Mouse (Mus musculus): Measurements from ENCODE around the gene Ttc39d. TPM values are rescaled to one million over a fixed set of nuclear protein-coding genes. Genes with fewer than 3 reads are reported as not detected.
"Not testable (repeated sequence)": the region's sequence is repeated elsewhere in the genome, so short reads cannot be mapped to it uniquely, and the experiment has no call there.

Ttc39d gene
- polyA plus RNA-seq, 1 experiment from 2014 or later, result 0.17 TPM

DNA sequence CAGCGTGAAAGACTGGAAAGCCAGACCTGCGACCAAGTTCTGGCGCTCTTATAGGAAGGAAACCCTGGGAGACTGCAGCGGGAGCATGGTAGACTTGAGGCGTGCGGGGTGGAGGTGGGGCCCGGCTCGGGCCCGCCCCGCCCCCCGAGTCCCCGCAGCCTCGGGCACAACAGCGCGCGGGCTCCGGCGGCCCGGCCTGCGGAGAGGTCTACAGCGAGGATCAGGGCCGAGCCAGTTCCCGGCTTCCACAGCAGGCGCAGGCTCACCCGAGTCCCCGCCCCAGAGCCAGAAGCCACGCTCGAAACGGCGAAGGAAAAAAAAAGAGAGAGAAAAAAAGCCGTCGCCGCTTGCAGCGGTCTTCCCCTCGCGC is 974 bp upstream of the Ttc39d start:
- under 1% methylated on average over 36 of the region's 36 CpGs for WGBS
- Histone ChIP-seq H3K4me1 (replicated peaks) (peaks cover 19% of the 10 kb centered on the region), H3K4me3 (peak overlapping the region; percentile 87), H3K27me3 (no peaks in the 10 kb centered on the region), H3K9ac (peak overlapping the region; percentile 98), H3K9me3 (no peaks in the 10 kb centered on the region), H3K27ac (peak overlapping the region; percentile 100), H3K4me2 (peak overlapping the region; percentile 81), H3K36me3 (peaks cover 31% of the 10 kb centered on the region)
- ATAC-seq (ENCODE audit: low FRiP score), result peak; percentile 64

GRCm38 (mm10) chr17:80213998-80214397 is 6.7 kb downstream of the Ttc39d start:
- H3K4me2 ChIP-seq; H3K9me3 ChIP-seq; H3K4me3 ChIP-seq; H3K9ac ChIP-seq; H3K27ac ChIP-seq; H3K27me3 ChIP-seq; ATAC-seq (ENCODE audit: low FRiP score); H3K36me3 ChIP-seq; H3K4me1 ChIP-seq (replicated peaks): not testable (repeated sequence)
- WGBS, result 90% methylated on average over 4 of the region's 4 CpGs

DNA sequence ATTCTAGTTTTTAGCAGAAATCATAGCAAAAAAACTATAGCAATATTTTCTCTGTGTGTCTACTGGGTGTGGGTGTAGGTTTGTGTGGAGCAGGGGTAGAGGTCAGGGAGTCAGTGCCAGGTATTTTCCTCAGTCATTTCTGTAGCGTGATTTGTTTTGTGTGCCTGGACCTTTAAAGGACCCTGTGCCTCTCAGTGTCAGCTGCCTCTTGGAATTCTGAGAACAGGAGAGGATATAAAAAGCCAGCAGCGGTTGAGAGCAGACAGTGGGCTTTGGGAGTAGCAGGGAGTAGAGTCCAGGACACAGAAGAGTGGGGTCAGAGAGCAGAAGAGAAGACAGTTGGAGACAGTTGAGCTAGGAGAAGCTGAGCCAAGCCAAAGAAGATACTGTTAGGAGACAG is 12.9 kb downstream of the Ttc39d start:
- no peak overlapping the region for H3K9ac ChIP-seq
- no peak overlapping the region for H3K4me3 ChIP-seq
- H3K27me3 ChIP-seq, result no peaks in the 10 kb centered on the region
- H3K27ac ChIP-seq, result no peak overlapping the region
- WGBS, result 83% methylated on average over 2 of the region's 2 CpGs
- no peaks in the 10 kb centered on the region for H3K9me3 ChIP-seq
- H3K36me3 ChIP-seq, result no peaks in the 10 kb centered on the region
- no peak overlapping the region for H3K4me2 ChIP-seq
- peaks cover 8% of the 10 kb centered on the region for H3K4me1 ChIP-seq (replicated peaks)
- ATAC-seq (ENCODE audit: low FRiP score), result no peak

DNA sequence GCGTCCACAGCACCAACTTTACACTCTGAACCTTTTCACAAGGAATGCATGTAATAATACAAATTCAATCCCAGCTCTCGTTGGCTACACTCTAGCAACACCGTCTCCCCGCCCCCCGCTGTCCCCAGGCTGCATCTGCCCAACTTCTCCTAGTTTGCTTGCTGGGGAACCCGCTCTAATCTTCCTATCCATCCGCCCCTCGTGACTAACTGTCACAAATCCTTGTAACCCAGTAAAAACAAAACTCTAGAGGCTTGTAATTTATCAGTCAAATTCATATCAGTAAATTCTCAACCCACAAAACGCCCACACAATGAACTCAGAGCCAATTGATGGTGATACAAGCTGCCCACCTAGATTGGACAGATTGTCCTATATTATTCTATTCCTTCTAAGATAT is 13.9 kb downstream of the Ttc39d start:
- no peak for ATAC-seq (ENCODE audit: low FRiP score)
- Histone ChIP-seq H3K4me2 (no peak overlapping the region), H3K4me3 (no peak overlapping the region), H3K36me3 (no peaks in the 10 kb centered on the region), H3K27me3 (no peaks in the 10 kb centered on the region), H3K9ac (no peak overlapping the region), H3K27ac (no peak overlapping the region), H3K9me3 (no peaks in the 10 kb centered on the region), H3K4me1 (replicated peaks) (peaks cover 9% of the 10 kb centered on the region)
- 70% methylated on average over 9 of the region's 9 CpGs for WGBS

- no peak for ATAC-seq (ENCODE audit: low FRiP score)
Observed at GRCm38 (mm10) chr17:80221890-80222628, 14.8 kb downstream of the Ttc39d start.

DNA sequence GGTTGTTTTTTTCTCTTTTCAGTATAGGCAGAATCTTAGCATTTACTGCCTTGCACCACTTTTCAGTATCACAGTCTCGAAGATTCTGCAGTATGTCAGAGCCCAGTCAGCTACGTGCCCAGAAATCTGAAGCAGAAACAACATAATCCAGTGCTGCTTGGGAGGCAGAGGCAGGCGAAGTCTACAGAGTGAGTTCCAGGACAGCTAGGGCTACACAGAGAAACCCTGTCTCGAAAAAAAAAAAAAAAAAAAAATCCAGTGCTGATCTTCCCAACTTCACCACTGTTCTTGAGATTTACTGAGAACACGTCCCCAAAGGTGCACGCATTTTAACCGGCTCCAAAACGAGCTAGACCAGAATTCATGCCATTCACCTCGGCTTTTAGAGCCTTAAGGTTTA is 16.6 kb downstream of the Ttc39d start:
- peak overlapping the region; percentile 79 for H3K27ac ChIP-seq
- peak overlapping the region; percentile 78 for H3K4me2 ChIP-seq
- ATAC-seq (ENCODE audit: low FRiP score), result peak; percentile 65
- peak overlapping the region; percentile 77 for H3K9ac ChIP-seq
- no peaks in the 10 kb centered on the region for H3K27me3 ChIP-seq
- WGBS, result 11% methylated on average over 9 of the region's 9 CpGs
- peak overlapping the region; percentile 60 for H3K4me3 ChIP-seq
- H3K36me3 ChIP-seq, result no peaks in the 10 kb centered on the region
- peaks cover 9% of the 10 kb centered on the region for H3K4me1 ChIP-seq (replicated peaks)
- H3K9me3 ChIP-seq, result no peaks in the 10 kb centered on the region

More at GRCm38 (mm10) chr17:80221890-80222628, 14.8 kb downstream of the Ttc39d start:
- Histone ChIP-seq H3K27ac (no peak overlapping the region), H3K9ac (no peak overlapping the region), H3K4me3 (no peak overlapping the region), H3K27me3 (no peaks in the 10 kb centered on the region), H3K4me2 (no peak overlapping the region), H3K36me3 (no peaks in the 10 kb centered on the region), H3K9me3 (no peaks in the 10 kb centered on the region), H3K4me1 (replicated peaks) (peaks cover 9% of the 10 kb centered on the region)
- WGBS, result 67% methylated on average over 3 of the region's 3 CpGs

DNA sequence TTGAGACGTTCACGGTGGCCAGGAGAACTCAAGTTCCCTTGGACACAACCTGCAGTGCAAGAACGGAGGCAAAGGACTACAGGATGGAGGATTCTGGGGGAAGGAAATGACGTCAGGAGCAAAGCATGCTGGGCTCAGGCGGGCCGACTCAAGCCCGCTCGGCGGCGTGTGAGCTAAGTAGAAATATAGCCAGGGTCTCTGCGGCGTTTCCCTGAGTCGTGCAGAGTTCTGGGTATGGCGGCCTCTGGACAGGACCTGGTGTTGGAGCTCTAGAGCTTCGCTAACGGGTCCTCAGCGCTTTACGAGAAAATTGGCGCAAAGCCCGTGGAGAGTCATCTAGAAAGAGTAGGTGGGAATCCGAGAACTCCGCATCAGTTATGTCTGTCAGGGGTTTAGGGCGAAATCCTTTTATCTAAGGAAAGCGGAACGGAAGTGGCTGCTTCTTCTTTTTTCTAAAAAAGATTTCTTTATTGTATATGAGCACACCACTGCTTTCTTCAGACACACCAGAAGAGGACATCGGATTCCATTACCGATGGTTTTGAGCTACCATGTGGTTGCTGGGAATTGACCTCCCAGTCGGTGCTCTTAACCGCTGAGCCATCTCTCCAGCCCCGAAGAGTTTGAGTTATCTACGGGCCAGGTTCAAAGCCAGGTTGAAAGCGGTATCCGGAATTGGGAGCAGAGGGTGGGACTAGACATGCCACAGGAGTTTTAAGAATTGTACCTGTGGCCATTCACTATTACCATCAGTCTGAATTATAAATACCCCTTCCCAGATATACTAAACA is 17.3 kb downstream of the Ttc39d start, which contains the start of gene Gemin6:
Gene Gemin6 (plus strand): TSS at position 116 of the 791 bp plus-strand sequence.
- H3K27ac ChIP-seq, result peak within 1 kb of the TSS; percentile 80
- H3K27me3 ChIP-seq, result no peaks in the 10 kb centered on the region
- peaks cover 9% of the 10 kb centered on the region for H3K4me1 ChIP-seq (replicated peaks)
- under 1% methylated on average over 33 of the region's 33 CpGs for WGBS
- H3K4me3 ChIP-seq, result peak within 1 kb of the TSS; percentile 60
- peak; percentile 97 for ATAC-seq (ENCODE audit: low FRiP score)
- H3K9me3 ChIP-seq, result no peaks in the 10 kb centered on the region
- peak within 1 kb of the TSS; percentile 78 for H3K4me2 ChIP-seq
- H3K9ac ChIP-seq, result peak within 1 kb of the TSS; percentile 77
- H3K36me3 ChIP-seq, result no peaks in the 10 kb centered on the region

DNA sequence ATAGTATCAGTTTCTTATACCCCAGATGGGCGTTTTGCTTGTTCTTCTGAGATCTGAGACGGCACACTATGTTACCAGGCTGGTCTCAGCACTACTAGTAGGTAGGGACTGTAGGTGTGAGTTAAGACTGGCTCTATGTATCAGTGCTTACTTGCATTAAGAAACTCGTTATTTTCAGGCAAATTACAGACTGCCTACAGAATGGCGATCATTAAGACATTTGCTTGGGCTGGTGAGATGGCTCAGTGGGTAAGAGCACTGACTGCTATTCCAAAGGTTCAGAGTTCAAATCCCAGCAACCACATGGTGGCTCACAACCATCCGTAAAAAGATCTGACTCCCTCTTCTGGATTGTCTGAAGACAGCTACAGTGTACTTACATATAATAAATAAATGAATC is 17.9 kb downstream of the Ttc39d start:
- H3K36me3 ChIP-seq; ATAC-seq (ENCODE audit: low FRiP score); H3K4me1 ChIP-seq (replicated peaks); H3K27me3 ChIP-seq; H3K9me3 ChIP-seq: not testable (repeated sequence)
- peak overlapping the region; percentile 60 for H3K4me3 ChIP-seq
- peak overlapping the region; percentile 80; the same call in 1 of the 2 replicates for H3K27ac ChIP-seq
- peak overlapping the region; percentile 77 for H3K9ac ChIP-seq
- peak overlapping the region; percentile 78 for H3K4me2 ChIP-seq
- 53% methylated on average over 5 of the region's 5 CpGs for WGBS

DNA sequence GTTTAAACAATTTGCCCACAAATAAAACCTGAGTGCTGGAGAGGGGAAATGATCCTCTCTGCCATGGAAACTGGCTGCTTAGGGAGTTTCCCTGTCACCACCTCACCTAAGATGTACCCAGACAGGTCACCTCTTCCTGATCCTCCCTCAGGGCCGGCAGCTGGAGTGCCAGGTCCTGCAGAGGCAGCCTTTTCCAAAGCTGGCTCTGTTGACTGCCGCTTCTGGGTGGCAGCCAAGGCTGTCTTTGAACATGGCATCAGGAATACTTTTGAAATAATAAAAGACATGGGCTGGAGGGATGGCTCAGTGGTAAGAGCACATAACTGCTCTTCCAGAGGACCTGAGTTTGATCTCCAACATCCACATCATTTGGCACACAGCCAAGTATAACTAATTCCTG is 22.1 kb downstream of the Ttc39d start:
- no peak overlapping the region for H3K4me3 ChIP-seq
- no peak overlapping the region for H3K9ac ChIP-seq
- no peaks in the 10 kb centered on the region for H3K36me3 ChIP-seq
- peaks cover 6% of the 10 kb centered on the region for H3K4me1 ChIP-seq (replicated peaks)
- H3K4me2 ChIP-seq, result no peak overlapping the region
- no peaks in the 10 kb centered on the region for H3K9me3 ChIP-seq
- ATAC-seq (ENCODE audit: low FRiP score), result no peak
- H3K27ac ChIP-seq, result no peak overlapping the region
- no peaks in the 10 kb centered on the region for H3K27me3 ChIP-seq
- 87% methylated on average over 2 of the region's 2 CpGs for WGBS

- Histone ChIP-seq H3K4me3 (no peak overlapping the region), H3K4me1 (replicated peaks) (no peaks in the 10 kb centered on the region), H3K9me3 (no peaks in the 10 kb centered on the region), H3K4me2 (no peak overlapping the region), H3K27ac (no peak overlapping the region), H3K36me3 (peaks cover 28% of the 10 kb centered on the region), H3K27me3 (no peaks in the 10 kb centered on the region), H3K9ac (no peak overlapping the region)
- no peak for ATAC-seq (ENCODE audit: low FRiP score)
- WGBS, result 93% methylated on average over 5 of the region's 5 CpGs
Observed at GRCm38 (mm10) chr17:80233844-80234243, 26.6 kb downstream of the Ttc39d start.

GRCm38 (mm10) chr17:80234376-80234775 is 27.1 kb downstream of the Ttc39d start:
- no peak overlapping the region for H3K9ac ChIP-seq
- no peak for ATAC-seq (ENCODE audit: low FRiP score)
- no peak overlapping the region for H3K27ac ChIP-seq
- peaks cover 33% of the 10 kb centered on the region for H3K36me3 ChIP-seq
- no peak overlapping the region for H3K4me2 ChIP-seq
- H3K4me3 ChIP-seq, result no peak overlapping the region
- no peaks in the 10 kb centered on the region for H3K4me1 ChIP-seq (replicated peaks)
- WGBS, result 91% methylated on average over 7 of the region's 7 CpGs
- H3K9me3 ChIP-seq, result no peaks in the 10 kb centered on the region
- H3K27me3 ChIP-seq, result no peaks in the 10 kb centered on the region

DNA sequence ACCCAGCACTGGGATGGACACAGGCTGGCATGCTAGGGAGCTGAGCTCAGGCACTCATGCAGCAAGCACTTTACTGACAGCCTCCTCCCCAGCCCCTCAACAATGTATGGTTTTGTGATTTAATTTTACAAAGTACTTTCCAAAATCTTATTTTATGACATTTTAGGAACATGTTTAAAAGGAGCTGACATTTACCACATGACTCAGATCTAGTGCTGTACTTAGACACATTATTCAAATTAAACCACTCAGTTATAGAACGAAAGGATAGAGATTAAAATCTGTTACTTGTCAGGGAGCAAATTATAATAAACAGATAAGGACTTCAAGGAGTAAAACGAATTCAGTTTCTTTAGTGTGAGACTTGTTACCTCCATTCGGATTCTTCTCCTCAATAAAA is 28.2 kb downstream of the Ttc39d start:
- no peak overlapping the region for H3K4me3 ChIP-seq
- no peak overlapping the region for H3K27ac ChIP-seq
- no peak overlapping the region for H3K9ac ChIP-seq
- WGBS, result 90% methylated on average over 3 of the region's 3 CpGs
- H3K4me2 ChIP-seq, result no peak overlapping the region
- H3K4me1 ChIP-seq (replicated peaks), result no peaks in the 10 kb centered on the region
- H3K36me3 ChIP-seq, result peaks cover 44% of the 10 kb centered on the region
- no peaks in the 10 kb centered on the region for H3K27me3 ChIP-seq
- no peaks in the 10 kb centered on the region for H3K9me3 ChIP-seq
- ATAC-seq (ENCODE audit: low FRiP score), result no peak
